In genomic region chr7:98704276-98704675, GRCm38 (mm10) we compare ENCODE assay signal across 8 mouse cellular contexts. TPM values are rescaled to one million over a fixed set of nuclear protein-coding genes. Genes with fewer than 3 reads are reported as not detected.
DNase-seq lines count a peak whose midpoint lies in the region; ATAC-seq lines count a peak whose summit lies in the region.

No protein-coding gene starts in this region.

- ATAC-seq in kidney, embryonic 16.5 days (ENCODE audit: low FRiP score, low TSS enrichment) = no peak
- ATAC-seq in embryonic facial prominence, embryonic 13.5 days (ENCODE audit: insufficient number of reproducible peaks, insufficient read depth, low FRiP score, low TSS enrichment, low read depth) = no peak
- no peak for ATAC-seq in intestine, embryonic 14.5 days (replicated peaks; ENCODE audit: low FRiP score, low TSS enrichment, low read depth)
- no peak for ATAC-seq in midbrain, embryonic 16.5 days

- WGBS in kidney, embryonic 16.5 days = 55% methylated on average over 5 of the region's 5 CpGs
- 60% methylated on average over 5 of the region's 5 CpGs for WGBS in embryonic facial prominence, embryonic 13.5 days
- WGBS in intestine, embryonic 14.5 days = 62% methylated on average over 5 of the region's 5 CpGs
- 54% methylated on average over 5 of the region's 5 CpGs for WGBS in midbrain, embryonic 16.5 days

- peak overlapping the region; percentile 69 for H3K4me2 ChIP-seq in kidney, embryonic 16.5 days (replicated peaks; ENCODE audit: low read depth, low read length)
- H3K4me2 ChIP-seq in embryonic facial prominence, embryonic 13.5 days = peak overlapping the region; percentile 82
- peak overlapping the region; percentile 84 for H3K4me2 ChIP-seq in intestine, embryonic 14.5 days (ENCODE audit: low read length)
- H3K4me2 ChIP-seq in midbrain, embryonic 16.5 days (ENCODE audit: low read length) = peak overlapping the region; percentile 68

- H3K4me1 ChIP-seq in kidney, embryonic 16.5 days (ENCODE audit: insufficient read depth, low read length) = peaks cover 21% of the 10 kb centered on the region
- H3K4me1 ChIP-seq in embryonic facial prominence, embryonic 13.5 days = peaks cover 25% of the 10 kb centered on the region
- H3K4me1 ChIP-seq in intestine, embryonic 14.5 days (replicated peaks; ENCODE audit: control insufficient read depth, insufficient read depth, low read length) = peaks cover 18% of the 10 kb centered on the region
- peaks cover 25% of the 10 kb centered on the region for H3K4me1 ChIP-seq in midbrain, embryonic 16.5 days (ENCODE audit: control insufficient read depth, insufficient read depth, low read length)

- no peaks in the 10 kb centered on the region for H3K27me3 ChIP-seq in kidney, embryonic 16.5 days (ENCODE audit: insufficient read depth, low read length)
- H3K27me3 ChIP-seq in embryonic facial prominence, embryonic 13.5 days = no peaks in the 10 kb centered on the region
- H3K27me3 ChIP-seq in intestine, embryonic 14.5 days (replicated peaks; ENCODE audit: control insufficient read depth, insufficient read depth, low read length) = no peaks in the 10 kb centered on the region
- H3K27me3 ChIP-seq in midbrain, embryonic 16.5 days (ENCODE audit: control insufficient read depth, insufficient read depth, low read depth, low read length) = no peaks in the 10 kb centered on the region

- H3K27ac ChIP-seq in kidney, embryonic 16.5 days (ENCODE audit: low read length) = no peak overlapping the region
- H3K27ac ChIP-seq in embryonic facial prominence, embryonic 13.5 days = no peak overlapping the region
- H3K27ac ChIP-seq in intestine, embryonic 14.5 days (ENCODE audit: low read depth) = no peak overlapping the region
- no peak overlapping the region for H3K27ac ChIP-seq in midbrain, embryonic 16.5 days (ENCODE audit: low read length)

- H3K9me3 ChIP-seq in kidney, embryonic 16.5 days (ENCODE audit: low read length) = no peaks in the 10 kb centered on the region
- H3K9me3 ChIP-seq in embryonic facial prominence, embryonic 13.5 days = no peaks in the 10 kb centered on the region
- no peaks in the 10 kb centered on the region for H3K9me3 ChIP-seq in intestine, embryonic 14.5 days (ENCODE audit: control insufficient read depth, low read length)
- H3K9me3 ChIP-seq in midbrain, embryonic 16.5 days (replicated peaks; ENCODE audit: control insufficient read depth, low read length, poor library complexity, severe bottlenecking) = no peaks in the 10 kb centered on the region

- peak overlapping the region; percentile 89 for H3K4me3 ChIP-seq in kidney, embryonic 16.5 days (ENCODE audit: low read length)
- peak overlapping the region; percentile 97 for H3K4me3 ChIP-seq in embryonic facial prominence, embryonic 13.5 days
- peak overlapping the region; percentile 97 for H3K4me3 ChIP-seq in intestine, embryonic 14.5 days (ENCODE audit: low read depth, low read length)
- peak overlapping the region; percentile 99 for H3K4me3 ChIP-seq in midbrain, embryonic 16.5 days (ENCODE audit: low read depth, low read length)

- peak overlapping the region; percentile 87 for H3K9ac ChIP-seq in kidney, embryonic 16.5 days (replicated peaks; ENCODE audit: low read length)
- peak overlapping the region; percentile 96 for H3K9ac ChIP-seq in embryonic facial prominence, embryonic 13.5 days
- peak overlapping the region; percentile 96 for H3K9ac ChIP-seq in intestine, embryonic 14.5 days (ENCODE audit: low read length)
- H3K9ac ChIP-seq in midbrain, embryonic 16.5 days (ENCODE audit: low read depth, low read length) = peak overlapping the region; percentile 47; the same call in 1 of the 2 replicates

- DNase-seq in kidney, postnatal 10 days = no peak
- no peak for DNase-seq in intestine, embryonic 14.5 days (ENCODE audit: low spot score)
- no peak for DNase-seq in right cerebral cortex, postnatal 14 days
- DNase-seq in layer of hippocampus, adult 9-10 months (ENCODE audit: low spot score) = no peak
- DNase-seq in thymus, adult 18-20 months = no peak

- H3K36me3 ChIP-seq in kidney, embryonic 16.5 days (ENCODE audit: insufficient read depth, low read length) = no peaks in the 10 kb centered on the region
- H3K36me3 ChIP-seq in embryonic facial prominence, embryonic 13.5 days = no peaks in the 10 kb centered on the region
- H3K36me3 ChIP-seq in intestine, embryonic 14.5 days (ENCODE audit: control insufficient read depth, insufficient read depth, low read length) = 0 out of 2 replicates have a peak, but pooled peaks cover 4% of the 10 kb centered on the region
- no peaks in the 10 kb centered on the region for H3K36me3 ChIP-seq in midbrain, embryonic 16.5 days (ENCODE audit: control insufficient read depth, insufficient read depth, low read length)

RNA-seq across cellular contexts. Expression of gene Thap12, which starts 1.4 kb away (rescaled TPM):
- 53.7 and 54.4 TPM in 2 replicates for polyA plus RNA-seq in kidney, embryonic 16.5 days (2015; fragmentation: Nextera tagmentation; extraction: Ambion mirVana)
- 71.7 and 75.8 TPM in 2 replicates for polyA plus RNA-seq in embryonic facial prominence, embryonic 13.5 days (2015; fragmentation: Nextera tagmentation; extraction: Ambion mirVana)
- polyA plus RNA-seq in intestine, embryonic 14.5 days (2014; fragmentation: Nextera tagmentation; extraction: Ambion mirVana) = 56.5 and 58.8 TPM in 2 replicates
- 43.5 and 47.5 TPM in 2 replicates for polyA plus RNA-seq in midbrain, embryonic 16.5 days (2015; fragmentation: Nextera tagmentation; extraction: Ambion mirVana)

RNA-seq across cellular contexts. Expression of gene Emsy, which starts 47.7 kb away (rescaled TPM):
- polyA plus RNA-seq in kidney, embryonic 16.5 days (2015; fragmentation: Nextera tagmentation; extraction: Ambion mirVana) = 29.1 and 39.4 TPM in 2 replicates
- polyA plus RNA-seq in embryonic facial prominence, embryonic 13.5 days (2015; fragmentation: Nextera tagmentation; extraction: Ambion mirVana) = 31.0 and 34.7 TPM in 2 replicates
- polyA plus RNA-seq in intestine, embryonic 14.5 days (2014; fragmentation: Nextera tagmentation; extraction: Ambion mirVana) = 32.3 and 41.7 TPM in 2 replicates
- 38.8 and 40.0 TPM in 2 replicates for polyA plus RNA-seq in midbrain, embryonic 16.5 days (2015; fragmentation: Nextera tagmentation; extraction: Ambion mirVana)
